Mouse (Mus musculus) C2C12 (cell line): ENCODE measurements around the gene Efl1. TPM values are rescaled to one million over a fixed set of nuclear protein-coding genes. Genes with fewer than 3 reads are reported as not detected.
"Not testable (repeated sequence)": the region's sequence is repeated elsewhere in the genome, so short reads cannot be mapped to it uniquely, and the experiment has no call there.

Experiments used
- H3K27me3 ChIP-seq: one replicate; pipeline ENCODE4 v1.6.1; 2011; ENCODE audit not compliant: control insufficient read depth, insufficient read depth, insufficient read length
- H3K36me3 ChIP-seq: one replicate; pipeline ENCODE4 v1.6.1; 2011; ENCODE audit not compliant: control insufficient read depth, insufficient read depth
- H3K4me3 ChIP-seq: one replicate; pipeline ENCODE4 v1.5.1; 2011; ENCODE audit warnings: mild to moderate bottlenecking, control low read depth; ENCODE audit not compliant: poor library complexity, insufficient read depth, severe bottlenecking
- H3K79me2 ChIP-seq: one replicate; pipeline ENCODE4 v1.6.1; 2011; ENCODE audit not compliant: control insufficient read depth, insufficient read depth
- H3K79me3 ChIP-seq: one replicate; pipeline ENCODE4 v1.6.1; 2011; ENCODE audit warnings: low read depth, control low read depth
- H3ac ChIP-seq: one replicate; pipeline ENCODE3; 2011; ENCODE audit warnings: low read depth; ENCODE audit not compliant: control insufficient read depth, insufficient read length
- CEBPB ChIP-seq: IDR thresholded peaks from one replicate; pipeline ENCODE4 v1.6.1; 2011; ENCODE audit warnings: low read depth, mild to moderate bottlenecking, control low read depth, moderate library complexity
- CTCF ChIP-seq: IDR thresholded peaks from one replicate; pipeline ENCODE4 v1.5.1; 2011; ENCODE audit not compliant: control insufficient read depth, insufficient read depth, insufficient read length
- FOSL1 ChIP-seq: IDR thresholded peaks from one replicate; pipeline ENCODE4 v1.8.0; 2011; ENCODE audit warnings: mild to moderate bottlenecking, low read length; ENCODE audit not compliant: poor library complexity, insufficient read depth, severe bottlenecking
- MAX ChIP-seq: IDR thresholded peaks from one replicate; pipeline ENCODE4 v1.6.1; 2011; ENCODE audit warnings: mild to moderate bottlenecking, control low read depth
- MYOD1 ChIP-seq: IDR thresholded peaks from one replicate; pipeline ENCODE4 v1.6.1; 2011; ENCODE audit warnings: low read depth; ENCODE audit not compliant: control insufficient read depth, insufficient read length
- MYOG ChIP-seq: IDR thresholded peaks from one replicate; pipeline ENCODE4 v1.6.1; 2011; ENCODE audit not compliant: control insufficient read depth, insufficient read length; ENCODE audit errors: extremely low read depth
- USF1 ChIP-seq: IDR thresholded peaks from one replicate; pipeline ENCODE4 v1.6.1; 2011; ENCODE audit warnings: low read depth, mild to moderate bottlenecking, control low read depth, moderate library complexity
- polyA plus RNA-seq: library from polyadenylated mRNA; unstranded; fragments of >200 nt; fragmentation: generic; extraction: Trizol; gene quantifications from one replicate; pipeline ENCODE4 v1.2.1, GENCODE M21; 2012; ENCODE audit warnings: missing spikeins

The Efl1 gene
- polyA plus RNA-seq, 1 experiment: 9.9 TPM

GRCm38 (mm10) chr7:82727066-82727465 is 78.7 kb downstream of the Efl1 start:
- Histone ChIP-seq H3K4me3 (no peak overlapping the region), H3K36me3 (no peaks in the 10 kb centered on the region)
- TF ChIP-seq USF1: no peak
- TF ChIP-seq FOSL1: no peak
- TF ChIP-seq MAX: no peak
- no peak for TF ChIP-seq MYOD1
- TF ChIP-seq CEBPB: no peak
- TF ChIP-seq CTCF: no peak
- TF ChIP-seq MYOG: no peak

GRCm38 (mm10) chr7:82729009-82729408 is 80.6 kb downstream of the Efl1 start:
- H3K4me3 ChIP-seq, H3K79me3 ChIP-seq, H3K79me2 ChIP-seq, H3ac ChIP-seq, H3K27me3 ChIP-seq, H3K36me3 ChIP-seq: not testable (repeated sequence)

More at GRCm38 (mm10) chr7:82727066-82727465, 78.7 kb downstream of the Efl1 start:
- Histone ChIP-seq H3K79me3 (no peaks in the 10 kb centered on the region), H3K27me3 (no peaks in the 10 kb centered on the region), H3ac (no peak overlapping the region), H3K79me2 (no peaks in the 10 kb centered on the region)

- Histone ChIP-seq H3K36me3 (no peaks in the 10 kb centered on the region), H3K79me3 (no peaks in the 10 kb centered on the region)
These were observed 84.7 kb downstream of the Efl1 start for GRCm38 (mm10) chr7:82733118-82733517.

GRCm38 (mm10) chr7:82733995-82734394 is 85.6 kb downstream of the Efl1 start:
- H3K4me3 ChIP-seq: no peak overlapping the region
- no peak overlapping the region for H3ac ChIP-seq
- H3K36me3 ChIP-seq: no peaks in the 10 kb centered on the region
- no peaks in the 10 kb centered on the region for H3K79me3 ChIP-seq
- no peaks in the 10 kb centered on the region for H3K27me3 ChIP-seq
- H3K79me2 ChIP-seq: no peaks in the 10 kb centered on the region
- TF ChIP-seq CEBPB (no peak), FOSL1 (no peak), MYOG (no peak), MAX (no peak), MYOD1 (no peak), USF1 (no peak)

More at GRCm38 (mm10) chr7:82733118-82733517, 84.7 kb downstream of the Efl1 start:
- no peak overlapping the region for H3K4me3 ChIP-seq
- no peaks in the 10 kb centered on the region for H3K79me2 ChIP-seq
- H3K27me3 ChIP-seq: no peaks in the 10 kb centered on the region
- no peak overlapping the region for H3ac ChIP-seq
- TF ChIP-seq CTCF: no peak
- no peak for TF ChIP-seq MYOD1
- no peak for TF ChIP-seq CEBPB
- TF ChIP-seq MYOG: no peak
- no peak for TF ChIP-seq MAX
- no peak for TF ChIP-seq USF1
- TF ChIP-seq FOSL1: no peak

- no peak for TF ChIP-seq FOSL1
- no peak for TF ChIP-seq MYOD1
- no peak for TF ChIP-seq CTCF
- no peak for TF ChIP-seq MYOG
- no peak for TF ChIP-seq CEBPB
- TF ChIP-seq MAX: no peak
- no peak for TF ChIP-seq USF1
- Histone ChIP-seq H3K79me2 (no peaks in the 10 kb centered on the region), H3ac (no peak overlapping the region), H3K79me3 (no peaks in the 10 kb centered on the region), H3K4me3 (no peak overlapping the region), H3K27me3 (no peaks in the 10 kb centered on the region), H3K36me3 (no peaks in the 10 kb centered on the region)
These were observed 86.6 kb downstream of the Efl1 start for GRCm38 (mm10) chr7:82734748-82735600.
